Mouse (Mus musculus) right cerebral cortex, postnatal 36 days (tissue): ENCODE measurements around the gene Samd13.

Experiments used
- DNase-seq, 2 experiments: peaks; one replicate each; pipeline ENCODE4 v3.0.0; 2022; ENCODE audit warnings: low spot score in 2 of 2, mixed read lengths in 1 of 2

Samd13 gene

DNA sequence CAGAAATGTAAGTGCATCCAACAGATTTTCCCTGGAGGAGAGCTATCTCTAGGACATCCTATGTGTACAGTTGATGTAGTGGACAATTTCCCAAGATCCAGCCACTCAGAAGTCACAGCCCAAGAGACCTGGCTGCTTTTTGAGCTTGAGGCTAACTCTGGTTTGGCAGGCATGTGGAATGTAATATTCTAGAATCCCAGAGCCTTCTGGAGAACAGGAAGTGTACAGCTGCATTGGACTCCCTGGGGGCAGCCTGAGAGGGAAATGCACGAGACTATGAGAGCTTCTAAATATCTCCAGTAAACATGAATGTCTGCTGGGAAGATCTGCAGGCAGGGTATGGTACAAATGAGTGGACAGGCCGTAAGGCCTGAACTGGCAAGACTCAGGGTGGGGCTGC lies 14.3 kb downstream of the Samd13 start:
- no peak for DNase-seq

GRCm38 (mm10) chr3:146661907-146662306 lies 23.5 kb downstream of the Samd13 start:
- no peak for DNase-seq

DNA sequence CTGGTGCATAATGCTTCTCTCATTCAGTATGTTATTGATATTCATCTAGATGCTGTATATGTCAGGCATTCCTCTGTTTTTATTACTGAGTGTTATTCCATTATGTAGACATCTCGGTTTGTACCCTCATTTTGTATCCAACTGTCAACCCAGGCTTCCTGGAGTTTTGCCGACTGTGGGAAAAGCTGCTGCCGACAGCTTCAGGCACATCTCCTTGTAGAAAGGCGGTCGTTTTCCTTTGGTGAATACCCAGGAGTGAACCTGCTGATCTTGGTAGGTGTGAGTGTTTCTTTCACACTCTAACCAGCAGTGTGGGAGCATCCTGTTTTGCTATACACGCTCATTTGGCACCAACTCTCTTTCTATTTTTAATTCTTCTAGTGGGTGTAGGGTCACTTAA lies 24.4 kb downstream of the Samd13 start:
- DNase-seq, result no peak

DNA sequence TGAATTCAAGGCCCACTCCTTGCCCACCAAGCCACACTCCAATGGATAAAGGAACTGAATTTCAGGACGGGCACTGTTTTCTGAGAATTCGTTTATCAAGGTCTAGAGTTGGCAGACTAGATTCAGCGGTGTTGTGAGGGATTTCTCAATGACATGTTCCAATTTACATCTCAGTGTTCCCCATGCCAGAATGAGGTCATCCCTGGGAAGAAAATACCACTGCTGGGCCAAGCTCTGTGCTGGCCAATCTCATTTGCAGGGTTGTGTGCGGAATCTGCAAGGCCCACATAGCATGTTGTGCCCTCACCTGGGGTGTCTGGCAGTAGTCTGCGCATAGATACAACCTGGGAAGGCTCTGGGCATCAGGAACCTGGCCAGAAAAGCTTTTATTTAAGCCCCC lies 26.1 kb downstream of the Samd13 start:
- no peak for DNase-seq

DNA sequence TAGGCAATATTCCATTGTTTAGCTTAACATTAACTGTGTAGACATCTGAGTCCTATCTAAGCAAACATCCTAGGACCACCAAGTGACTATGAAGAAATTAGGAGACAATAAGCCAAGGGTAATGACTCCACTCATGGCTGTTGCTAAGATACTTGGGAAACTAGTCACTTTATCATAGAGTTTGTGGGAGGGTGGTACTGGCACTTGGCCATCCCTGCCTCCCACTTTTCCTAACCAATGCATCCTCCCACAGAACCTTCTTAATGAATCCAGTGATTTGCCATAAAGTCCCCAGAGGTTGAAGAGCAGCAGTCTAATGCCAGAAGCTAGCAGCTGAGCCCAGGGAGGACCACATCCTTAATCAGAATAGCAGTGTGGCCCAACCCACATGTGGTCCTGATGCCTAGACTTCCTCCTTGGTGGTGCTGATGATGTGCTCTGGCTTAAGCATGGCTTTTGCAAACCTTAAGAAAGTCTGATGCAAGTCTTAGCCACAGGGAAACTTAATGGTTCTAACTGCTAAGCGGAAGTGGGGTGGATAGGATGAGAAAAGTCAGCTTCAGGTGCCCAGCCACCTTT lies 27.2 kb downstream of the Samd13 start:
- no peak for DNase-seq

DNA sequence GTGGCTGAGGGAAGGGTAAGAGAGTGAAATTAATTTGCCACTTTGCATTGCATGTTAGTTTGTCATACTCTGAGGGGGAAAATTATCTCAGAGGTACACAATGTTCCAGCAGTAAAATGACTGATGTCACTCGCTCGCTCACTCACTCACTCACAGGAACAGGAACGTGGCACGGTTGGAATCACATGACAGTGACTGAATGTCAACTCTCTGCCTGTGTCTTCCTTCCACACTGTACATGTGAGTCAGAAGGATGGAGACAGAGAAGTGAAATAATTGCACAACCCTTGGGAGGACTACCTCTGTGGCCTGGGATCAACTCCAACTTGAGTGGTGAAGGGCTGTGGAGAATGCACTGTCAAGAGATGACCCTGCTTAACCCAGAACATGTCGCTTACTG lies 28.0 kb downstream of the Samd13 start:
- no peak for DNase-seq

GRCm38 (mm10) chr3:146655111-146655577 lies 30.2 kb downstream of the Samd13 start:
- no peak for DNase-seq

DNA sequence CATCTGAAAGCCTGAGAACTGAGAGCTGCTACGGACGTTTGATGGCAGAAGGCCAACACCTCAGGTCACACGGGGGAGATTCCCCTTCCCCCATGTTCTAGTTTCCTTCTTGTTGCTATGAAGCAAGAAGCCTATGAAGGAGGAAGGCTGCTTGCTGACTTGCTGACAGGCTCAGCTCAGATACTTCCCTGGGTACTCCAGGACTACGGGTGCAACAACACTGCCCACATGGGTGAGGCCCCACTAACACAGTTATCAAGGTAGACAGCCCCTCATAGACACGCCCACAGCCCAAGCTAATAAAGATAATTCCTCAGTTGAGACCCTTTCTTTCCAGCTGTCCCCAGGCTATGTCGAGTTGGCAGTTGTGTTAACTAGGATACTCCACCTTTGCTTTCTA lies 31.7 kb downstream of the Samd13 start:
- no peak for DNase-seq

DNA sequence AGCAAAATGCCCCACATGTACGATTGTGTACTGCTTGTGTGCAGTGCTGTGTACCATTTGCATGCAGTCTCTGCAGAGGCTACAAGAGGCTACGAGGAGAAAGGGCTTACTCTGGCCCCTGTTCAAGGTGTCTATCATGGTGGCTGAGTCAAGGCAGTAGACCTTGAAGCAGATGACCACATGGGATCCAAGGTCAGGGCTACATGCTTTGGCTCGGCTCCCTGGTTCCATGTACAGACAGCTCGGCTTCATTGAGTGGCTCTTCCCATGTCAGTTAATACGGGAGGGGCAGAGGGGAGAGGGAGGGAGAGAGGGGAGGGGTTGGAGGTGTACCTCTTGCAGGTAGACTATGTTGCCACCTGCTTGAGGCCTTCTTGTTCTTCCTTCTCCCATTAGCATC lies 33.0 kb downstream of the Samd13 start:
- DNase-seq, result no peak

- no peak for DNase-seq
These were observed 34.2 kb downstream of the Samd13 start, which contains the start of gene 4930503B20Rik for GRCm38 (mm10) chr3:146651217-146651616. Gene 4930503B20Rik, minus strand, starts transcription at chr3:146651317.

DNA sequence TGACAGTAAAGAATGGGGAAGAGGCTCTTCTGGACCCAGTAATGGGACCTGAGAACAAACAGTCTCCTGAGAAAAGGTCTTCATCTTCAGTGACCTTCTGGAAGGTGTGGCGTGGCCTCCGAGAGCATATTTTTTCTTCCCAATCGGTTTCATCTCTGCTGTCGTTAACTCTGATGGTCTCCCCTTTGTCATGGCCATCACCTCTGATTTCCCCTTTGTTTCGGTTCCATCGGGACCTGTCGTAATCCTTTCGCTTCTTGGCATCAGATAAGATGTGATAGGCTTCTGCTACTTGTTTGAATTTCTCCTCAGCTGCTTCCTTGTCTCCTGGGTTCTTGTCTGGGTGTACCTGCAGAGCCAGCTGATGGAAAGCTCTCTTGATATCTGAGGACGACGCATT lies 34.7 kb downstream of the Samd13 start:
- DNase-seq, result no peak

- DNase-seq, result no peak
These were observed 36.0 kb downstream of the Samd13 start for GRCm38 (mm10) chr3:146649311-146649894.

DNA sequence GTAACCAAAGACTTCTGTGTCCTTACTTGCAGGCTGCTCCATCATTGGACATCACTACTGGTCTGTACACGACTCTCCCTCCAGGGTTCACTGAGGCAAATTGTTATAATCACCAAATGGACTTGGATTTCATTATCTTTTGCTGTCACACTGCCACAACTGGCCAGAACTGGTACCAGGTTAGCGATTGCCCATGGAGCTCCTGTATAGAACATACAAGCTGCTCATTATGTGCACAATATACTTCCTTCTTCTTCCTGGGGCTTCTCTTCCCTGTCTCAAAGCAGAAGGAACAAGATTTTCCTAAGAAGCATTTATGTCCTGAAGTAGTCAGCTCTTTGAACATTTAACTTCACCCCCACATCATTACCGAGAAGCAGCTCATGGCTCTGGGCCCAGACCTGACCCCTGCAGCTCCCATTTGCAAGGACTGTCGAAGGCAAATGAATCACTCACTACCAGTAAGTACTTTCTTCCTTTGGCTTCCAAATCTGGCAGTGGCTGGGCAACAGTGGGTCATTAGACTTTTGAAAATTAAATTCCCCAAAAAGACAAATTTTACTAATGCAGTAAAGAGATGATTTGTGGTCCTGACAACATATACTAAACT lies 43.5 kb downstream of the Samd13 start:
- DNase-seq, result no peak

GRCm38 (mm10) chr3:146632506-146632905 lies 52.9 kb downstream of the Samd13 start:
- no peak for DNase-seq

DNA sequence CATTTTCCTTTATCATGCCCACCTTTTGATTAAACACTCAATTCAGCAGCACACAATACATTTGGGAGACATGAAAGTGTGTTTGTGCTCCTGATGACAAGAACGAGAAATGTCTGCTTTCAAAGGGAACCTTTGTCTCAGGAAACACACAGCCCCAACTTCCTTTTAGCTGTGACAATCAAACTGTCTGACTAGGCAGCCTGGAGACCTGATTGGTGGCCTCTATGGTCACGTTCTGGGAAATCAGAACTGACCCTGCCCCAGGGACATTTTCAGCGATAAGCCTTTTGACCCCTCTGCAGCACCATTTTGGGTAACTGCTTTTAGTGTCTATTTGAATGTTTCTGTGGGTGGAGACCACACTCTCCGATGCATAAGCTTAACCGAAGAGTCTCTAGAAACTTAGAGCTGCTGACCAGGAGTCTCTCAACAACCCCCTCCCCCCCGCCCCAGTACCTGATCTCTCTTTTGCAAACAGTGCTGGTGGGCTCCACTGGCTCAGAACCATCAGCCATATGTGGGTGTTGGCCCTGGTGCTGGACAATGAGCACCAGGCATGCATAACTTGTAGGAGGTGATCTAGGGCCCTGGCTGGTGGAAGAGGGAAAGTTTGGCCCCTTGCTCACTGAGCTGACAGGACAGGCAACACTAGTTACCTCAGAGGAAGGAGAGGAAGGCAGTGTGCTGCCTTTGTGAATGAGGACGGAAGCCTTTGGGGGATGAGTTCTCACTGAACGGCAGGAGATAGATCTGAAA lies 57.0 kb downstream of the Samd13 start:
- no peak for DNase-seq

DNA sequence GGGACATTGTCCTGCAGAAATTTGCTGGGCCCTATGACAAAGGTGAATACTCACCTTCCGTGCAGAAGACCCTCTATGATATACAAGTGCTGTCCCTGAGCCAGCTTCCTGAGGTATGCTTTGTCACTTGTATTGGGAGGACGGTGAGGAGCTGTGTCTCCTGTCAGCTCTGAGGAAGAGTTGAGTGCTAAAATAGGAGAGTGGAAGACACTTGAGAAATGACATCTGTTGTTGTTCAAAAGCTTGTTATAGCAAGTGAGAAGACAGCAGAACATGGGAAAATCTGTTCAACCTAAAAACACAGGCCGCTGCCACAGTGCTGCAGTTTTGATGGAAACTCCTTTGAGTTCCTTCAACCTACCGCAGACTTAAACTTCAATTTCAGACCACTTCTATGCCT lies 59.6 kb downstream of the Samd13 start:
- DNase-seq, result peak; percentile 22 to 28

GRCm38 (mm10) chr3:146621966-146622365 lies 63.4 kb downstream of the Samd13 start:
- peak; percentile 35 to 72 for DNase-seq

DNA sequence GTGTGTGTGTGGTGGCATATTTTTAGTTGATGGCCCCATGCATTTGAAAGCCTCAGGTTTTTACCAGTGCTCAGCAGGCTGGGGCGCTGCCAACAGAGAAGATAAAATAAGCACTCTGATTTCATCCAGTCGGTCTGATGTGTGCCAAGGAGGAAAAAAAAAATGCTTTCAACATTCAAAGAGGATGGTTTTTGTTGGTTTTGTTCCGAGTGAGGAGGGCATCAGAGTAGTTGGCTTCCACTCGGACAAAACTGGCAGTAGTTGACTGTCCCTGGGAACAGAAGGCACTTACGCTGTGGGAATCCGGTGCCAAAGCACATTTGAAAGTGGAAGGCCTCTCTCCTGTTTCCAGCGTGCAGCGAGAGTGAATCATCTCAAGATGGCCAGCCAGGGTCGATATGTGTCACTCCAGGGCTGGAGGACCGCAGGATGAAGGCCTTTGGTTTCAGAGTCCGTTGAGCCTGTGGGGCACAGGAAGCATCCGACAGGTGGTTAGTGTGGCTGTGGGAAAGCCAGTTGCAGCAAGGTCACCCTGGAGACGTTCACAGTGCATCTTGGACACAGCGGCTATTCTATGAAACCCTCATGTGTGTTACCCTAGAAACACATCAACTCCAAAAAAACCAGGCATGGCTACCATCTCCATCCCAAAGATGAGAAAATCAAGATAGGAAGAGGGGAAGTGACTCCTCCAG lies 64.7 kb downstream of the Samd13 start:
- DNase-seq, result peak; percentile 83 to 89

- peak; percentile 43 to 73 for DNase-seq
These were observed 65.3 kb downstream of the Samd13 start for GRCm38 (mm10) chr3:146620101-146620500.

DNA sequence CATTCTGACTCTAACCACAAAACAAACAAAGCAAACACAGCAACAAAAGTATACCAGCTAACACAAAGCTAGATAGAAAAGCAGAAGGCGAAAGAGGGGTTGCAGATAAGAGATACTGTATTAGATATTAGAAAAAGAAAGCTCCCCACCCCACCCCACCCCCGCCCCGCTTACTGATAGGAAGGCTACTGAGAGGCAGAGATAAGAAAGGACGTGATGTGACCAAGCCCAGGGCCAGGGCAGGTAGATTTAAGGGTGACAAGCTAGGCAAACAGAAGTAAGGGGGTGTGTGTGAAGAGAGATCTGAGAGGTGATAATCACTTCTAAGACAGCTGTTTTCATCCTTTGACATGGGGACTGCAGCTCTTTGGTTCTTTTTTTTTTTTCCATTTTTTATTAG lies 67.0 kb downstream of the Samd13 start:
- DNase-seq, result no peak

DNA sequence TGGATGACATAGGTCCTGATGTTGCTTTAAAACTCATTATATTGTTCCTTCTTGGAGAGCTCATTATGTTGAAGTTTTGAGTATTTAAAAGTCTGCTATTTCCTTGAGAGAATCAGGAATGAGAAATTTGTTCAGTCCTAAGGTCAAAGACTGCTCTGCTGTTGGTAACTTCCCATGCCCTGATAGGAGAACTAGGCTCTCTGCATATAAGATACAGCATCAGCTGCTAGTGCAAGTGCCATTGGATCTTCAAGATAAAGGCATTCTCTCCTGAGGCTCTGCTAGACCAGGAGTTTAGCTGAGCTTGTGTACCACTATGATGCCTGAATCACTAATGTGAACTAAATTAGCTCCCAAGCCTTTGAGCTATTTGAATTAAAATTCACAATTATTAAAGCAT lies 67.4 kb downstream of the Samd13 start:
- no peak for DNase-seq
